Mouse (Mus musculus): ENCODE results near the gene Hnrnpl. TPM values are rescaled to one million over a fixed set of nuclear protein-coding genes. Genes with fewer than 3 reads are reported as not detected.

Gene Hnrnpl
- polyA plus RNA-seq, 1 experiment from 2014 or later: 279 TPM

GRCm38 (mm10) chr7:28806869-28807268 lies 1.5 kb upstream of the Hnrnpl start:
- H3K4me3 ChIP-seq (ENCODE audit: low read depth, low read length): no peak overlapping the region
- no peak overlapping the region for H3K4me2 ChIP-seq
- no peaks in the 10 kb centered on the region for H3K9me3 ChIP-seq (ENCODE audit: control insufficient read depth, low read length)
- H3K4me1 ChIP-seq (replicated peaks; ENCODE audit: control insufficient read depth, insufficient read depth, low read length): peaks cover 39% of the 10 kb centered on the region
- DNase-seq (ENCODE audit: low spot score) (no peak), ATAC-seq (replicated peaks; ENCODE audit: low FRiP score) (no peak)
- H3K27ac ChIP-seq (ENCODE audit: low read depth, low read length): no peak overlapping the region
- H3K27me3 ChIP-seq (replicated peaks; ENCODE audit: control insufficient read depth, insufficient read depth, low read length): no peaks in the 10 kb centered on the region
- 76% methylated on average over 4 of the region's 4 CpGs for WGBS
- no peak overlapping the region for H3K9ac ChIP-seq (ENCODE audit: low read depth, low read length)
- no peaks in the 10 kb centered on the region; the same call in 1 of the 2 replicates for H3K36me3 ChIP-seq (ENCODE audit: control insufficient read depth, insufficient read depth, low read length)

- peak overlapping the region; percentile 100 for H3K27ac ChIP-seq (ENCODE audit: low read depth, low read length)
- no peaks in the 10 kb centered on the region for H3K9me3 ChIP-seq (ENCODE audit: control insufficient read depth, low read length)
- no peaks in the 10 kb centered on the region for H3K27me3 ChIP-seq (replicated peaks; ENCODE audit: control insufficient read depth, insufficient read depth, low read length)
- H3K9ac ChIP-seq (ENCODE audit: low read depth, low read length): peak overlapping the region; percentile 94
- peak overlapping the region; percentile 83 for H3K4me3 ChIP-seq (ENCODE audit: low read depth, low read length)
- DNase-seq (ENCODE audit: low spot score) (no peak), ATAC-seq (replicated peaks; ENCODE audit: low FRiP score) (no peak)
- peak overlapping the region; percentile 100 for H3K4me2 ChIP-seq
- H3K36me3 ChIP-seq (ENCODE audit: control insufficient read depth, insufficient read depth, low read length): peaks cover 7% of the 10 kb centered on the region; the same call in 1 of the 2 replicates
- 59% methylated on average over 8 of the region's 8 CpGs for WGBS
- H3K4me1 ChIP-seq (replicated peaks; ENCODE audit: control insufficient read depth, insufficient read depth, low read length): peaks cover 39% of the 10 kb centered on the region
Observed at GRCm38 (mm10) chr7:28807641-28808220, 610 bp upstream of the Hnrnpl start.

GRCm38 (mm10) chr7:28808957-28809393 lies 634 bp downstream of the Hnrnpl start:
- ATAC-seq (replicated peaks; ENCODE audit: low FRiP score): peak; percentile 72
- Histone ChIP-seq H3K27ac (ENCODE audit: low read depth, low read length) (peak overlapping the region; percentile 100), H3K4me1 (replicated peaks; ENCODE audit: control insufficient read depth, insufficient read depth, low read length) (peaks cover 39% of the 10 kb centered on the region), H3K27me3 (replicated peaks; ENCODE audit: control insufficient read depth, insufficient read depth, low read length) (no peaks in the 10 kb centered on the region), H3K9ac (ENCODE audit: low read depth, low read length) (peak overlapping the region; percentile 94), H3K9me3 (ENCODE audit: control insufficient read depth, low read length) (no peaks in the 10 kb centered on the region), H3K4me3 (ENCODE audit: low read depth, low read length) (peak overlapping the region; percentile 83), H3K4me2 (peak overlapping the region; percentile 100), H3K36me3 (ENCODE audit: control insufficient read depth, insufficient read depth, low read length) (peaks cover 18% of the 10 kb centered on the region)
- under 1% methylated on average over 32 of the region's 32 CpGs for WGBS
- peak; percentile 91 for DNase-seq (ENCODE audit: low spot score)

- peaks cover 24% of the 10 kb centered on the region for H3K36me3 ChIP-seq (ENCODE audit: control insufficient read depth, insufficient read depth, low read length)
- H3K27me3 ChIP-seq (replicated peaks; ENCODE audit: control insufficient read depth, insufficient read depth, low read length): no peaks in the 10 kb centered on the region
- ATAC-seq (replicated peaks; ENCODE audit: low FRiP score) (peak; percentile 38), DNase-seq (ENCODE audit: low spot score) (peak; percentile 86)
- WGBS: under 1% methylated on average over 35 of the region's 35 CpGs
- H3K4me2 ChIP-seq: peak overlapping the region; percentile 100
- peak overlapping the region; percentile 100 for H3K27ac ChIP-seq (ENCODE audit: low read depth, low read length)
- no peaks in the 10 kb centered on the region for H3K9me3 ChIP-seq (ENCODE audit: control insufficient read depth, low read length)
- peak overlapping the region; percentile 83 for H3K4me3 ChIP-seq (ENCODE audit: low read depth, low read length)
- peaks cover 38% of the 10 kb centered on the region for H3K4me1 ChIP-seq (replicated peaks; ENCODE audit: control insufficient read depth, insufficient read depth, low read length)
- H3K9ac ChIP-seq (ENCODE audit: low read depth, low read length): peak overlapping the region; percentile 94
Observed at GRCm38 (mm10) chr7:28809401-28810089, 1.2 kb downstream of the Hnrnpl start.

- Histone ChIP-seq H3K27me3 (replicated peaks; ENCODE audit: control insufficient read depth, insufficient read depth, low read length) (no peaks in the 10 kb centered on the region), H3K36me3 (ENCODE audit: control insufficient read depth, insufficient read depth, low read length) (peaks cover 32% of the 10 kb centered on the region), H3K9me3 (ENCODE audit: control insufficient read depth, low read length) (no peaks in the 10 kb centered on the region), H3K4me1 (replicated peaks; ENCODE audit: control insufficient read depth, insufficient read depth, low read length) (peaks cover 35% of the 10 kb centered on the region), H3K27ac (ENCODE audit: low read depth, low read length) (peak overlapping the region; percentile 100), H3K9ac (ENCODE audit: low read depth, low read length) (peak overlapping the region; percentile 94), H3K4me3 (ENCODE audit: low read depth, low read length) (peak overlapping the region; percentile 83), H3K4me2 (peak overlapping the region; percentile 100)
- WGBS: under 1% methylated on average over 70 of the region's 70 CpGs
- DNase-seq (ENCODE audit: low spot score) (peak; percentile 99), ATAC-seq (replicated peaks; ENCODE audit: low FRiP score) (peak; percentile 84)
Observed at GRCm38 (mm10) chr7:28810107-28811066, 2.0 kb downstream of the Hnrnpl start.

- Histone ChIP-seq H3K36me3 (ENCODE audit: control insufficient read depth, insufficient read depth, low read length) (peaks cover 41% of the 10 kb centered on the region), H3K4me3 (ENCODE audit: low read depth, low read length) (peak overlapping the region; percentile 83), H3K4me2 (peak overlapping the region; percentile 91), H3K27me3 (replicated peaks; ENCODE audit: control insufficient read depth, insufficient read depth, low read length) (no peaks in the 10 kb centered on the region), H3K4me1 (replicated peaks; ENCODE audit: control insufficient read depth, insufficient read depth, low read length) (peaks cover 40% of the 10 kb centered on the region), H3K9ac (ENCODE audit: low read depth, low read length) (peak overlapping the region; percentile 90), H3K9me3 (ENCODE audit: control insufficient read depth, low read length) (no peaks in the 10 kb centered on the region), H3K27ac (ENCODE audit: low read depth, low read length) (peak overlapping the region; percentile 96)
- peak; percentile 48 for ATAC-seq (replicated peaks; ENCODE audit: low FRiP score)
- DNase-seq (ENCODE audit: low spot score): peak; percentile 94
- under 1% methylated on average over 40 of the region's 40 CpGs for WGBS
Observed at GRCm38 (mm10) chr7:28811228-28811627, 2.9 kb downstream of the Hnrnpl start.

- H3K27me3 ChIP-seq (replicated peaks; ENCODE audit: control insufficient read depth, insufficient read depth, low read length): no peaks in the 10 kb centered on the region
- ATAC-seq (replicated peaks; ENCODE audit: low FRiP score) (no peak), DNase-seq (ENCODE audit: low spot score) (no peak)
- H3K9me3 ChIP-seq (ENCODE audit: control insufficient read depth, low read length): no peaks in the 10 kb centered on the region
- H3K4me2 ChIP-seq: peak overlapping the region; percentile 91
- H3K27ac ChIP-seq (ENCODE audit: low read depth, low read length): peak overlapping the region; percentile 96
- peaks cover 46% of the 10 kb centered on the region for H3K36me3 ChIP-seq (ENCODE audit: control insufficient read depth, insufficient read depth, low read length)
- peak overlapping the region; percentile 90 for H3K9ac ChIP-seq (ENCODE audit: low read depth, low read length)
- 7% methylated on average over 7 of the region's 7 CpGs for WGBS
- H3K4me3 ChIP-seq (ENCODE audit: low read depth, low read length): peak overlapping the region; percentile 83
- peaks cover 42% of the 10 kb centered on the region for H3K4me1 ChIP-seq (replicated peaks; ENCODE audit: control insufficient read depth, insufficient read depth, low read length)
Observed at GRCm38 (mm10) chr7:28811640-28812275, 3.4 kb downstream of the Hnrnpl start.

GRCm38 (mm10) chr7:28812436-28812835 lies 4.1 kb downstream of the Hnrnpl start:
- 68% methylated on average over 4 of the region's 4 CpGs for WGBS
- Histone ChIP-seq H3K9ac (ENCODE audit: low read depth, low read length) (peak overlapping the region; percentile 90), H3K27me3 (replicated peaks; ENCODE audit: control insufficient read depth, insufficient read depth, low read length) (no peaks in the 10 kb centered on the region), H3K4me2 (peak overlapping the region; percentile 91), H3K4me1 (replicated peaks; ENCODE audit: control insufficient read depth, insufficient read depth, low read length) (peaks cover 45% of the 10 kb centered on the region), H3K27ac (ENCODE audit: low read depth, low read length) (peak overlapping the region; percentile 96), H3K36me3 (ENCODE audit: control insufficient read depth, insufficient read depth, low read length) (peaks cover 53% of the 10 kb centered on the region), H3K9me3 (ENCODE audit: control insufficient read depth, low read length) (no peaks in the 10 kb centered on the region), H3K4me3 (ENCODE audit: low read depth, low read length) (peak overlapping the region; percentile 83)
- ATAC-seq (replicated peaks; ENCODE audit: low FRiP score) (no peak), DNase-seq (ENCODE audit: low spot score) (no peak)

All from liver, embryonic 11.5 days (tissue).